Mouse (Mus musculus) hindbrain, embryonic 12.5 days (tissue): ENCODE results near the gene Ubiad1. TPM values are rescaled to one million over a fixed set of nuclear protein-coding genes. Genes with fewer than 3 reads are reported as not detected.

ENCODE experiments used
- ATAC-seq: fragments of 200-750 bp; cut with Nextera tagmentation; 2 replicates; pipeline ENCODE4 v1.8.0; 2017; ENCODE audit warnings: moderate TSS enrichment; ENCODE audit not compliant: low FRiP score
- H3K27ac ChIP-seq: fragments of 300-500 bp; sonication (generic); 2 replicates; pipeline ENCODE4 v1.5.1; 2016; ENCODE audit warnings: mild to moderate bottlenecking
- H3K27me3 ChIP-seq: fragments of 300-500 bp; sonication (generic); 2 replicates; pipeline ENCODE4 v1.6.1; 2016; ENCODE audit warnings: mild to moderate bottlenecking
- H3K36me3 ChIP-seq: fragments of 300-500 bp; sonication (generic); 2 replicates; pipeline ENCODE4 v1.6.1; 2016; ENCODE audit warnings: mild to moderate bottlenecking
- H3K4me1 ChIP-seq: fragments of 300-500 bp; sonication (generic); 2 replicates; pipeline ENCODE4 v1.6.1; 2016
- H3K4me2 ChIP-seq: fragments of 300-500 bp; sonication (generic); replicated peaks from 2 replicates; pipeline ENCODE4 v1.6.1; 2016; ENCODE audit warnings: mild to moderate bottlenecking
- H3K4me3 ChIP-seq: fragments of 300-500 bp; sonication (generic); 2 replicates; pipeline ENCODE4 v1.5.1; 2016; ENCODE audit warnings: mild to moderate bottlenecking
- H3K9ac ChIP-seq: fragments of 300-500 bp; sonication (generic); 2 replicates; pipeline ENCODE4 v1.6.1; 2016; ENCODE audit warnings: mild to moderate bottlenecking, moderate library complexity
- H3K9me3 ChIP-seq: fragments of 300-500 bp; sonication (generic); replicated peaks from 2 replicates; pipeline ENCODE4 v1.6.1; 2016; ENCODE audit warnings: mild to moderate bottlenecking
- WGBS: fragments of 180-500 bp; shearing (Covaris S2); methylation state at CpG from one replicate; pipeline ENCODE4 v1.1.7; 2016; 5-methylcytosine and 5-hydroxymethylcytosine counted together
- polyA plus RNA-seq: library from polyadenylated mRNA; unstranded; fragments of >200 nt; fragmentation: Nextera tagmentation; extraction: Ambion mirVana; gene quantifications from 2 replicates; pipeline ENCODE4 v1.2.1, GENCODE M21; 2016

Ubiad1 gene
- polyA plus RNA-seq, 1 experiment from 2014 or later = 22.2 TPM

DNA sequence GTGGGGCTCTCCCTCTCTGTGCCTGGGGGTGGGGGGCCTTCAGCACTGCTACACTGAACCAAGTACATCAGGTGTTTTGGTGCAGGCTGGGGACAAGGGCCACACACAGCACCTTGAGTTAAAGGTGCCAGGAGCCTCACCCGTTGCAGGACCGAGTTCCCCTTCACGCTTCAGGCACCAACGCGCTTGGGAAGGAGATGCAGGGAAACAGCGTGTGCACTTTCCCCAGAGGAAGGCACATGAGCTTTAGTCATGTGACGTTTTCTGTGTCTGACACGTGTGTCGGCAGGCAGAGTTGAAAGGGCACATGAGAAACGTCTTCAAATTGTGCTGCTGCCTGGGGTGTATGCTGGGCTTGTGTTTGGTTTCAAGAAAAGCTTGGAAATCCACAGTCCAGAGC is 23.8 kb upstream of the Ubiad1 start:
- peaks cover 99% of the 10 kb centered on the region for H3K36me3 ChIP-seq
- no peak overlapping the region for H3K4me2 ChIP-seq
- no peak overlapping the region for H3K4me3 ChIP-seq
- no peak for ATAC-seq
- H3K4me1 ChIP-seq = peaks cover 2% of the 10 kb centered on the region; the same call in 1 of the 2 replicates
- H3K27me3 ChIP-seq = no peaks in the 10 kb centered on the region
- H3K27ac ChIP-seq = no peak overlapping the region
- no peak overlapping the region for H3K9ac ChIP-seq
- 91% methylated on average over 10 of the region's 10 CpGs for WGBS
- no peaks in the 10 kb centered on the region for H3K9me3 ChIP-seq

DNA sequence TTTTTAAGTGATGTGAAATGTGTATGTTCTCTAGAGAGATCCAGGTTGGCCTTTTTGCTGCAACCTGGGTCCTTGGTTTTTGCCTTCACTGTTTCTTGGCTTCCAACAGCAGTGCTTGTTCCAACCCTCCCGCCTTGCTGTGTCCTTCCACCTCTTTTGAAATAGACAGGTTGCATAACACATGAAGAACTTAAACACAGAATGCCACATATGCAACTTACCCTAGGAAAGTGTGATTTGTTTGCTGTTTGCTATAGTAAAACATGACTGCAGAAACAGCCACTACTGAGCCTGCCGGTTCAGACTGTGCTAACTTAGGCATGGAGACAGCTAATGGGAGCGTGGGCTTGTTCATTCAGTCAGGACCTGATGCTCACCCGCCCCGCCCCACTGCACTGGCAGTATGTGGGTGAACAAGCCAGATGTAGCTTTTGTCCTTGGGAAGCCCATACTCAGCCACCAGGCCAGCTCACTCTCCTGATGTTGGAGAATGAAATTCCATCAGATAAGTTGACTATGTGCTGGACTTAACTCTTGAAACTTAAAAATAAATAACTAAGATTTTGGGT is 22.0 kb upstream of the Ubiad1 start:
- peaks cover 2% of the 10 kb centered on the region; the same call in 1 of the 2 replicates for H3K4me1 ChIP-seq
- no peaks in the 10 kb centered on the region for H3K9me3 ChIP-seq
- 89% methylated on average over 5 of the region's 5 CpGs for WGBS
- H3K9ac ChIP-seq = no peak overlapping the region
- no peak overlapping the region for H3K4me2 ChIP-seq
- no peak overlapping the region for H3K4me3 ChIP-seq
- H3K27me3 ChIP-seq = no peaks in the 10 kb centered on the region
- ATAC-seq = no peak
- peaks cover 98% of the 10 kb centered on the region for H3K36me3 ChIP-seq
- H3K27ac ChIP-seq = no peak overlapping the region

DNA sequence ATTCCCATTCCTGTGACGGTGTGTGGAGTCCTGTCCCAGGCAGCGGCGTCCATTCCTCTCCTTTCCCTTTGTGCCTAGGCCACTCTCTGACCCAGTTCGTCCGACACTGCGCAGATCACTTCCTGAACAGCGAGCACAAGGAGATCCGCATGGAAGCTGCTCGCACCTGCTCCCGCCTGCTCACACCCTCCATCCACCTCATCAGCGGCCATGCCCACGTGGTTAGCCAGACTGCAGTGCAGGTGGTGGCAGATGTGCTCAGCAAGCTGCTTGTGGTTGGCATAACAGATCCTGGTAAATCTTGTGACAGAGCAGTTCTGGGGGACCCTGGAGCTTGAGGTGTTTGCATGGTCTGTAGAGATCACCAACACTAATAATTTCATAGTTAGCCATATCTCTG is 20.3 kb upstream of the Ubiad1 start:
- Histone ChIP-seq H3K4me3 (no peak overlapping the region), H3K9me3 (no peaks in the 10 kb centered on the region), H3K27me3 (no peaks in the 10 kb centered on the region), H3K4me1 (peaks cover 4% of the 10 kb centered on the region; the same call in 1 of the 2 replicates), H3K9ac (no peak overlapping the region), H3K36me3 (peaks cover 97% of the 10 kb centered on the region), H3K4me2 (no peak overlapping the region), H3K27ac (no peak overlapping the region)
- WGBS = 91% methylated on average over 12 of the region's 12 CpGs
- ATAC-seq = no peak

DNA sequence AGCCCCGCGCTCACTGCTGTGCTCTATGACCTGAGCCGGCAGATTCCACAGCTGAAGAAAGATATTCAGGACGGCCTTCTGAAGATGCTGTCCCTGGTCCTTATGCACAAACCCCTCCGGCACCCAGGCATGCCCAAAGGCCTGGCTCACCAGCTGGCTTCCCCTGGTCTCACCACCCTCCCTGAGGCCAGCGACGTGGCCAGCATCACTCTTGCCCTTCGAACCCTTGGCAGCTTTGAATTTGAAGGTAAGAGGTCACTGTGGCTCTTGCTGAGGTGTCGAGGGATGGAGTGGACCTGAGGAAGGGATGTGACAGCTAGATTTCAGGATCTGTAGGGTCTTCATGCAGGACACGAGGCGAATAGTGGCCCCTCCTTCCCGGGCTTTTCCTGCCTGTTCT is 19.7 kb upstream of the Ubiad1 start:
- peaks cover 97% of the 10 kb centered on the region for H3K36me3 ChIP-seq
- no peaks in the 10 kb centered on the region for H3K9me3 ChIP-seq
- WGBS = 93% methylated on average over 12 of the region's 12 CpGs
- peaks cover 4% of the 10 kb centered on the region; the same call in 1 of the 2 replicates for H3K4me1 ChIP-seq
- no peak overlapping the region for H3K4me2 ChIP-seq
- no peak for ATAC-seq
- no peak overlapping the region for H3K9ac ChIP-seq
- H3K4me3 ChIP-seq = no peak overlapping the region
- H3K27me3 ChIP-seq = no peaks in the 10 kb centered on the region
- H3K27ac ChIP-seq = no peak overlapping the region

DNA sequence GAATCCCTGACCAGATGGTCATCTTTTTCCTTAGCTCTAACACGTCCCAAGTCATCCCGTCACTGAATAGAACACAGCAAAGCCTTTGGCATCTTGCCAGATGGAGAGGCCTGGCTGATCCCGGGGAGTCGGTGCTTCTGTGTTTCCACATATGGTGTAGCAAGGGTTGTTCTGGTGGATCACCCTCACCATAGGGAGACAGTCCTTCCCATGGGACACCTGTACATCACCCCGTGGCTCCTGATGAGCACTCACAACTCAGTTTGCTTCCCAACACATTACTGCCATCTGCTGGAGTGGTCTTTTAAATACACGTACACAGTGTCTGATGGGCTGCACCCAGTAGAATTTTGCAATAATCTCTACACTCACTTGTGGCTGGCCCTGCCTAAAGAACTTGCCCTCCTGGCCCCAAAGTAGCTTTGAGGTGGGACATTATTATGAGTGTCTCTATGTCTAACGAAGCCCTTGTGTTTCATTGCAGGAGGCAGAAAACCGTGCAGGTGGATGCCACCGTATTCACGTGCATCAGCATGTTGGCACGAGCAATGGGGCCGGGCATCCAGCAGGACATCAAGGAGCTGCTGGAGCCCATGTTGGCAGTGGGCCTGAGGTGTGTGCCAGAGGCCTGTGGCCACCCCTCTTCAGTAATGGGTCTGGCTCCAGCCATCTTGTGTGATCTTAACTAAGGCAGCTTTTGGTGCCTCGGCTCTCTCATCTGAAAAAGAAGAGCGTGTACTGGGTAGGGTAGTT is 18.8 kb upstream of the Ubiad1 start:
- Histone ChIP-seq H3K4me1 (peaks cover 4% of the 10 kb centered on the region; the same call in 1 of the 2 replicates), H3K27ac (no peak overlapping the region), H3K9ac (no peak overlapping the region), H3K4me3 (no peak overlapping the region), H3K4me2 (no peak overlapping the region), H3K9me3 (no peaks in the 10 kb centered on the region), H3K27me3 (no peaks in the 10 kb centered on the region), H3K36me3 (peaks cover 97% of the 10 kb centered on the region)
- WGBS = 77% methylated on average over 14 of the region's 14 CpGs
- ATAC-seq = peak; percentile 44; the same call in 1 of the 2 replicates

DNA sequence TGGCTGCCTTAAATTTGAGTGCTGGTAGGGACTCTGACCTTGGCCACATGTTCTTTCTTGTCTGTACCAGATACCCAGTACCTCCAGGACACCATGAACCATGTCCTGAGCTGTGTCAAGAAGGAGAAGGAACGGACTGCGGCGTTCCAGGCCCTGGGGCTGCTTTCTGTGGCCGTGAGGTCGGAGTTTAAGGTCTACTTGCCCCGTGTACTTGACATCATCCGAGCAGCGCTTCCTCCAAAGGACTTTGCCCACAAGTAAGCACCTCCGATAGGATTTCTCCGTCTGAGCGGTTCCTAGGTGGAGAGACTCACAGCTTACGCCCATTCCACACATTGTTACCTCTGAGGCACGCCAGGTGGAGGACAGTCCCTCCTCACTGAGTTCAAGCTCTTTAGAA is 18.1 kb upstream of the Ubiad1 start:
- no peak overlapping the region for H3K4me2 ChIP-seq
- no peak overlapping the region for H3K9ac ChIP-seq
- H3K4me3 ChIP-seq = no peak overlapping the region
- H3K4me1 ChIP-seq = peaks cover 4% of the 10 kb centered on the region; the same call in 1 of the 2 replicates
- no peak overlapping the region for H3K27ac ChIP-seq
- WGBS = 97% methylated on average over 13 of the region's 13 CpGs
- no peaks in the 10 kb centered on the region for H3K9me3 ChIP-seq
- H3K27me3 ChIP-seq = no peaks in the 10 kb centered on the region
- H3K36me3 ChIP-seq = peaks cover 97% of the 10 kb centered on the region
- ATAC-seq = no peak

DNA sequence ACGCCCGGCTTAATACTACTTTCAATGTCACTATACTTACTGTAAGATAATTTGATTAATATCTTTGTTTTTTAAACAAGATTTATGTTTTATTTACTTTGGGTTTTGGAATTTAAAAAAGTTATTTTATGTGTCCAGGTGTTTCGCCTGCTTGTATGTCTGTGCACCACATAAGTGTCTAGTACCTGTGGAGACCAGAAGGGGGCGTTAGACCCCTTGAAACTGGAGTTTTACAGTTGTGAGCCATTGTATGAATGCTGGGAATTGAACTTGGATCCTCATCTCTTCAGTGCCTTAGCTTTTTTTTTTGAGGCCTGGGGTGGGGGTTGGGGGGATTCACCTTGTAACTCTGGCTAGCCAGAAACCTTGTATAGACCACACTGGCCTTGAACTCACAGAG is 17.2 kb upstream of the Ubiad1 start:
- ATAC-seq = no peak
- Histone ChIP-seq H3K9me3 (no peaks in the 10 kb centered on the region), H3K4me2 (no peak overlapping the region), H3K36me3 (peaks cover 98% of the 10 kb centered on the region), H3K4me3 (no peak overlapping the region), H3K27ac (no peak overlapping the region), H3K27me3 (no peaks in the 10 kb centered on the region), H3K4me1 (peaks cover 4% of the 10 kb centered on the region; the same call in 1 of the 2 replicates), H3K9ac (no peak overlapping the region)
- 81% methylated on average over 4 of the region's 4 CpGs for WGBS

DNA sequence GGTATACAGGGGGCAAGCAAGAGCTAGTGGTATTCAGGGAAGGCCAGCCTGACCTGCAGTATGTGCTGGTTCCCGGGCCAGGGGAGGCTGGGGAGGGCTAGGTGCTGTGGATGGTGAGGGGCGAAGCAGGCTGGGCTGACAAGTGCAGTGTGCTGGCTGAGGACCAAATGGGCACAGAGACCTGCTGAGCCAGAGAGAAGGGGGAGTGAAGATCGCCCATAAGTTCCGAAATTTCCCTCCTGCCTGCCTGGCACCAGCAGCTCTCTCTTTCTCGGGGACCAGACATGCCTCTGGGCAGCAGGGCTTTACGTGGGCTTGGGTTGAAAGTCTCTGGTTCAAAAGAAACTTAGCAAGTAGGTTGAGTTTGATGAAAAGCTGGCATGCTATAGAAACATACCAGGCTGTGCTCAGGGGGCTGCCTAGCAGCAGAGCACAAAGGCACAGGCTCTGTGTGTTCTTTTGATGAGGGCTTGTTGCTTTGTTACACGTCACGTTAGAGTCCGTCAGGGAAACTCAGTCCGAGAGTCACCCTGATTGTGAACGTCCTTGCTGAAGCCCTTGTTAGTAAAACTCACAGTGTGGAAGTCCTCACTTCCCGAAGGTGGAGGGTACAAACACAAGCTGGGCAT is 16.2 kb upstream of the Ubiad1 start:
- Histone ChIP-seq H3K4me2 (no peak overlapping the region), H3K9ac (no peak overlapping the region), H3K4me3 (no peak overlapping the region), H3K4me1 (peaks cover 4% of the 10 kb centered on the region; the same call in 1 of the 2 replicates), H3K27me3 (no peaks in the 10 kb centered on the region), H3K36me3 (peaks cover 98% of the 10 kb centered on the region), H3K9me3 (no peaks in the 10 kb centered on the region), H3K27ac (peak overlapping the region; percentile 48; the same call in 1 of the 2 replicates)
- 56% methylated on average over 12 of the region's 12 CpGs for WGBS
- peak; percentile 66 for ATAC-seq

DNA sequence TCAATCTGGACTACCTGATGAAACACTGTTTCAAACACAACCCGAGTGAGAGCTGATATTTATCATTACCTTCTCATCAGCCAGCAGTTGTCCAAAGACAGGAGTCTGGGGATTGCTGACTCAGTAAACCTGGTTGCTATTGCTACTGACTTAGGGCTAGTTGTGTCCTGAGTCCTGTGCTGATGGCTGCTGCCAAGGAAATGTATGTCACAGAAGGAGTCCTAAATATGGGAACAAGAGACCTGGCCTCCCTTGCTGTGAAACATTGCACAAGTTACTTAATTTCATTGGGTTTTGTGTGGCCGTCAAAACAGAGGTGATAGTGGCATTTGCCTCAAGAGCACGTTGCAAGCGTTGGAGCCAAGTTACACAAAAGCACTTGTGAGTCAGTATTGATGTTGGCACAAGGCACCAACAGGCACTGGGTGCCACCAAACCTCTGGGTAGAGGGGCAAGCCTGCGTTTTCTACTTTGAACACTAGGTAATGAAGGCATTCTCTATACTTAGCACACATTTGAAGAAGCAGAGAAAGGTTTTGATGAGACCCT is 11.0 kb upstream of the Ubiad1 start:
- WGBS = 92% methylated on average over 5 of the region's 5 CpGs
- Histone ChIP-seq H3K27me3 (no peaks in the 10 kb centered on the region), H3K4me3 (no peak overlapping the region), H3K4me1 (no peaks in the 10 kb centered on the region; the same call in 1 of the 2 replicates), H3K9me3 (no peaks in the 10 kb centered on the region), H3K27ac (no peak overlapping the region), H3K36me3 (peaks cover 84% of the 10 kb centered on the region), H3K9ac (no peak overlapping the region), H3K4me2 (no peak overlapping the region)
- no peak for ATAC-seq

DNA sequence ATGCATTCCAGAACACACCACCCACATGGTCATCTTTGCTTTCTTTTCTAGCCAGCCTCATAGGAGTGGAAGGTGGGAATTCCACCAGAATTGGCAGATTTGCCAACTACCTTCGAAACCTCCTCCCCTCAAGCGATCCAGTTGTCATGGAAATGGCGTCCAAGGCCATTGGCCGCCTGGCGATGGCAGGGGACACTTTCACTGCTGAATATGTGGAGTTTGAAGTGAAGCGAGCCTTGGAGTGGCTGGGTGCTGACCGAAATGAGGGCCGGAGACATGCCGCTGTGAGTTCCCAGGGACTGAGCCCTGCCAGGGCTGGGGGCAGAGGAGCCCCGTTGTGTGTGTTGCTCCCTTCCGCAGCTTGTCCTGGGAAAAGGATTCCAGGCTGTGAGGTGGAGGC is 9.1 kb upstream of the Ubiad1 start:
- no peak overlapping the region for H3K4me3 ChIP-seq
- H3K27me3 ChIP-seq = no peaks in the 10 kb centered on the region
- no peak for ATAC-seq
- no peak overlapping the region for H3K9ac ChIP-seq
- no peak overlapping the region for H3K4me2 ChIP-seq
- peaks cover 14% of the 10 kb centered on the region for H3K4me1 ChIP-seq
- peaks cover 67% of the 10 kb centered on the region for H3K36me3 ChIP-seq
- no peaks in the 10 kb centered on the region for H3K9me3 ChIP-seq
- WGBS = 93% methylated on average over 11 of the region's 11 CpGs
- no peak overlapping the region for H3K27ac ChIP-seq

DNA sequence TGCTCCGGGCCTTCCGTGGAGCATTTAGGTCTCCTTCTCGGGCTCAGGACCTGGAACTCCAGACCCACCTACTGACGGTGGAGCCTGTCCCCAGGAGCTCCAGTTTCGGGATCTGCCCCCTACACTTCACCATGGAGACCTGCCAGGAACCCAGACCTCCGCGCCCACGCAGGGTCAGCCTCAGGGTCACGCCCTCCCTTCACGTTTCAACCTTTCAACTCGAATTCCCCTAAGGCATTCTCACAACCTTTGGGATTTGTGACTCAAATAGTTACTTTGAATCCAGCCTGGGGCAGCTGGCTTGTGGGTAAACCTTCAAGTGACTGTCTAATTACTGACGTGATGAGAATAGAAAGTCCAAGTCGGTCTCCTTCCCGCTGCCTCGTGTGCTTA is 4.3 kb upstream of the Ubiad1 start:
- Histone ChIP-seq H3K27me3 (no peaks in the 10 kb centered on the region), H3K27ac (peak overlapping the region; percentile 80), H3K4me2 (peak overlapping the region; percentile 86), H3K4me1 (peaks cover 26% of the 10 kb centered on the region), H3K4me3 (peak overlapping the region; percentile 96), H3K9me3 (no peaks in the 10 kb centered on the region), H3K36me3 (peaks cover 19% of the 10 kb centered on the region), H3K9ac (peak overlapping the region; percentile 95)
- WGBS = 1% methylated on average over 15 of the region's 15 CpGs
- no peak for ATAC-seq

DNA sequence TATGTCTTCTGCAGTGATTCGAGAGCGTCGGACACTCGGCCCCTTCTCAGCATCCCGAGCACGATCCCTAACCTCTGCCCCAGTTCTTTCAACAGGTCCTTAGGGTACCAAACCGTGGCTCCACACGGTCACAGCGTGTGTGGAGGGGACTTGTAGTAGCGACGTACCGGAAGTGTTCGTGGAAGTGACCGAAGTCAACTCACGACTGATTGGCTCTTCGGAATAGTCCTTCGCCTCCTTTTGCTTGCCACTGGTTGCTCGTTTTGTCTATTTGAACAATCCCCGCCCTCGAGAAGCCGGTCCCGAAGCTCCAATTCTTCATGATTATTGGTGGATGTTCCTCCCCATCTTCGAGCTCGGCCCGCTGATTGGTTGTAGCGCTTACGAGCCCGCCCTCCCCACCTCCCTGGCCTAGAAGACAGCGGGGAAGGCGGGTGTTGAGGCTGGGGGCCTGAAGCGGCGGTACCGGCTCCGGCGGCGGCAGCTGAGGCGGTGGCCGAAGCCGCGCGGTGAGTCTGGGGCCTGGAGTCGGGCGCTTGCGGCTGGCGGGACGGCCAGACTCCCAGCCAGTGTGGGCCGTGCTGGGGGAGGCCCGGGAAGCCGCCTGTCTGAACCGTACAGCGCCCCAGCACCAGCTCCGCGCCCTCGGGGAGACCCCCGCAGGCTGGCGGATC is 3.7 kb upstream of the Ubiad1 start, which contains the start of gene Mtor:
Mtor (plus strand) TSS at position 433 of the 674 bp plus-strand sequence.
- H3K36me3 ChIP-seq = peaks cover 13% of the 10 kb centered on the region
- H3K27me3 ChIP-seq = no peaks in the 10 kb centered on the region
- H3K4me2 ChIP-seq = peak within 1 kb of the TSS; percentile 86
- H3K4me3 ChIP-seq = peak within 1 kb of the TSS; percentile 96
- WGBS = under 1% methylated on average over 55 of the region's 56 CpGs
- H3K9ac ChIP-seq = peak within 1 kb of the TSS; percentile 95
- H3K9me3 ChIP-seq = no peaks in the 10 kb centered on the region
- ATAC-seq = peak; percentile 96
- peak within 1 kb of the TSS; percentile 80 for H3K27ac ChIP-seq
- peaks cover 30% of the 10 kb centered on the region for H3K4me1 ChIP-seq
